Mouse (Mus musculus) CH12F3 (cell line): Measurements from ENCODE around the gene Gclm.

ENCODE experiments used
- in situ Hi-C: fragments of 300-500 bp; cut with MboI; formaldehyde crosslinking; loops from 2 replicates; pipeline ENCODE4 v1.14.3; 2020; ENCODE audit warnings: low sequenced_read_pairs

Gene Gclm

DNA sequence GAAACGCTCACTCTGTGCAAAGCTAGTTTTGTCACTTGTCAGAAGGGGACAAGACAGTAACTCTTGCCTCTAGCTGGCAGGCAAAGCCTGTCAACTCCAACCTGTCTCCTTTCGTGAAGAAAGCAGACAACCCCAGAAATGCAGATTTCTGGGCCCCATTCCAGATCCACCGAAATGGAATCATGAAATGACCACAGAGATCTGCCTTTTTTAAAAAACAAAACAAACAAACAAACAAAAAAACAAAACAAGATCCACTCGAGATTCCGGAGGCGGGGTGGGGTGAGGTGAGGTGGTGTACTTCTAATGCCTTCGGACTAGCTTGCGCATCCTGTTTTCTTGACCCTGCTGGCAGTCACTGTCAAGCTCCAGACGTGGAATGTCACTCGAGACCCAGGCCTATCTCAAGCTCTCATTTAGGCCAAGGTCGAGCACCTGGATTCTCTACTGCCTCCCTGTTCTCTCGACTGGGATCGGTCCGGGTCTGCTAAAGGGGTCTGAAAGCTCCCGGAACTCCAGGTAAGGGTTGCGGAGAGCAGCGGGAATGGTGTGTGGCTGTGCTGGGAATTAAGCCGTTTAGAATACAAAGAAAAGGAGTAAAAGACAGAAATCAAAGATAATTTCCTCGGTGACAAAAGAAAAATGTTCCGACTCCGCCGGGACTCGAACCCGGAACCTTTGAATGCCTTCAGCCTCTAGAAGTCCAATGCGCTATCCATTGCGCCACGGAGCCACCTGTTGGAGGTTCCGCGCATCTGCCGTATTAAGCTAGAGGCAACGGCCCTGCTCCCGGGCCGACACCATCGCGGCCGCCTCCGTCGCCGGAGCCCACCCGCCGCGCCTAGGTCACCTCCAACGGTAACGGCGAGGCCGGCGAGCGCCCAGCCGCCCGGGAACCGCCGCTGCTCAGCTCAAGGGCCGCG, 47.2 kb downstream of the Gclm start:
- in situ Hi-C loops, result no loop called here

DNA sequence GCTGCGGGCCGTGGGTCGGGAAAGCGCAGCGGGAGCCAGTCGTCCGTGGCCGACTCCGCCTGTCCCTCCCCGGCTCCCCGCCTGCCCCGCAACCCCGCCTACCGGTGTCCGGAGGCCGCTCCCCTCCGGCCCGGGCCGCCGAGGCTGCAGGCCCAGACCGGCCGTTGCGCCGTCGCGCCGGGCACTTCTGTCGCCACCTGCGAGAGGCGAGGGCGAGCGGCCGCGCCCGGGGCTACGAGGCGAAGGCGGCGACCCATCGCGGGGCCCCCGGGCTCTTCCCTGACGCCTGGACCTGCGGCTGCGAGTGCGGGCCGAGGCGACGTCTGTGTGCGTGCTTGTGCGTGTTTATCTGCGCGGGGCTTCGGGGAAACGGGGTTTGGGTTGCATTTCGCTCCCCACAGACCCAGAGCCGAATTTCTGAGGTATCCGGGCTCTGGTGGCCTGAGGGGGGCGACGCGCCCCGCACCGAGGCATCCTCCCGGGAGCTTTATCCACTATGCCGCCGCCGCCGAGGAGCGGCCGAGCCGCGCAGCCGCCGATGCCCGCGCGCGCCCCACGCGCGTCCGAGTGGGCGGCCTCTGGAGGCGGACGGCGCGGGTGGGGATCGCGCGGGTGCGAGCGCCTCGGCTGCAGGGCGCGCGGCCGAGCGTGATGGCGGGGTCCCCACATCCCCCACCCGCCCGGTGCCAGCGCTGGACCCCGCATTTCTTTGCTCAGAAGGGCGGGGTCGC, 48.0 kb downstream of the Gclm start:
- in situ Hi-C loops, result no loop called here

DNA sequence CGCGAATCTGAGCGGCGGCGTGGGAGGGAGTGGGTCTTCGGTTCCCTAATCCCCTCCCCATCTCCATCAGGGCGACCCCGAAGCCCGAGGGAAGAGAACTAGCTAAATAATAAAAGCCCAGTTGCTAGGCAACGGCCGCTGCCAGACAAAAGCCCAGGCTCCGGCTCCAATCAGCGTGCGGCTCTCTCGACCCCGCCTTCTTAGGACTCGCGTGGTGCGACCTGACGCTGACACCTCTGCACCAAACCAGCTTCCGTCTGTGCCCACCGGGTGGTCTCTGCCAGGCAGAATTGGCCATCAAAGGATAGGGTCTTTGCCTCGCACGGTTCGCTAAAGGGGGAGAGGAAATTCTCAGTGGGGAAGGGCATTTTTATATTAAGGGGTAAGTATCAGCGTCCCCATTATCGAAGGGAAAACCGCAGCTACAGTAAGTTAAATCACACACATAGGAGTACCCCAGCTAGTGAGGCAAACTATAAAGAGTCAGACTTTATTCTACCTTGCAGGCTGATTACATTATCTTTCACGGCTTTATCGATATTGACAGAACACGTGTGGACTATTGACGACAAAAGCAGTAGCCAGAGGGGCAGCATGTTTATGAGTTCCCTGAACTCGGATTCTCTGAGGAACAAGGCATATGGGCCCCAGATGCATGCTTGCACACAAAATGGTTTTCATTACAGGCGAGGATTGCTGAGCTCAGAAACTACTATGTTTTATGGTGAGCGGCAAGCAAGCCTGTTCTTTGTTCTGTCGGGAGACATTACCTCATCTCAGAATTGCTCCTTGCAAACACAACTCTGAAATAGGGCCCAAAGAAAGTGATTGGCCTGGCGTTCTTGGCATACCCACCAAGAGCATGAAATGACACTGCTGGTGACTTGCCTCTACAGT, 48.8 kb downstream of the Gclm start, which contains the start of gene Bcar3:
TSS of gene Bcar3 (plus strand) at position 183 of the 897 bp plus-strand sequence.
- in situ Hi-C loops, result no loop called here

DNA sequence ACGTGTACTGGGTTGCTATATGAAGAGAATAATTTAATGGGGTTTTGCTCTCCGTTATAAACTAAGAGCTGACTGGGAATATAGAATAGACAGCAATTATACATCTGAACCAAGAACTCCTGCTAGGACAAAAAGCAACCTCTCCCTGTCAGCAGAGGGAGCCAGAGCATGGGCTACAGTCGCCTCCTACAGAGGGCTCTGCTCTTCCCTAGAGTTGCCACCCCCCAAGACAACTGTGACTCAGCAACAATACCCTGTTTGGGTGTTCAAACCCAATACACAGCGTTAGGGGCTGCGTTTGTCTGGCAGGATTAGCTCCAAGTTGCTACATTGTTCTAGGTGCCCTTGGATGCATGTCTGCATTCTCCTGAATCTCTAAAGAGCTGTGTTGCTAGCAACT, 50.2 kb downstream of the Gclm start:
- in situ Hi-C loops, result no loop called here

DNA sequence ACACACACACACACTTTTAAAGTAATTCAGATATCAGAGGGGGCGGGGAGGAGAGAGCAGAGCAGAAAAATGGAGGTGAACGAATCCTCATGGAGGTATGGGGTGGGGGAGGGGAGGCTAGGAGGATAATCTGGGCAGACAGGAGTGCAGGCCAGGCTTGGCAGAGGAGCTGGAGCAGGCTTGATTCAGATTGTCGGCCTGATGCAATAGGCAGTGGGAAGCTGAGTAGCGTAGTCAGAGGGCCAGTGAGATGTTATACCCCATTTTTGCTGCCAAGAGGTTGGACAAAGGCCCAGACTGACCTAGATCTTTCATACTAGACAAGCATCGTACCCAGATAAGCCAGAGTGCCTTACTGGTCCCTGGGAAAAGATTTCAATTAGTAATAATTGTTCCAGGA, 51.6 kb downstream of the Gclm start:
- in situ Hi-C loops, result no loop called here

DNA sequence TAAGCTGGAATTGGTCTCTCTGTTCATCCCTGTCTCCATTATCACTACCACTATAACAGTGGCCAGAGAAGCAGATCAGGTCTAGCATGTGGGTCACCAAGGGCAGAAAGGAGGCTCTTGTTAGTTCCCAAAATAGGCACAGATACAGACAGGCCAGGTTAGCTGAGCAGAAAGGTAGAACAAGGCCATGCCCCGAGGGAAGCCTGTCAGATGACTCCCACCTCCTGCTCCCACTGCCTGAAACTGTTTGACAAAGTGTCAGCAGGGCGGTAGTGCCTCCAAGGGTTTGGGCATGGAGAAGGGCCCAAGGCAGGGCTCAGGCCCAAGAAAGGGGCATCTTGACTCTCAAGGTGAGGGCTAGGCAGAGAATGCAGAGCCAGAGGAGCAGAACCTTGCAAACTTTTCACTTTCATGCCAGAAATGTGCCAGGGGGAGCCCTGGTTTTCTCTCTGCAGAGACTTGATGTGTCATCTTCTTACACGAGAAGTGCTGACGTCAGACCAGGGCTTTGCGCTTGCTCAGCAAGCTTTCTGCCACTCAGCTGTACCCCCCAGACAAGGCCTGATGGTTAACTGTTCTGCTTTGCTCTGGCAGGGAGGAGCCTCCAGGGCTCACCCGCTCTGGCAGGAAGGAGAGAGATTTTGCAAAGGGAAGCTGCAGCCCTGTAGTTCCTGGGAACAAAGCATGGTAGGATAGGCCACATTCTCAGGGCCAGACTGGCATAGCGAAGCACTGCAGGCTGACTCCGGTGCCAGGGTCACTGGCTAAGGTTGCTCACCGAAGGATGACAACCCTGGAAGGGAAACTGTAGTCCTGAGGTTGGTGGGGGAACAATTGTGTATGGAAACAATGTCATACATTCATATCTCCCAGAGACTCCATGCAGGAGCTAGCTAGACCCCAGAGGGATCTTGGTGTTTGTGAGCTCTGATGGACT, 55.9 kb downstream of the Gclm start:
- in situ Hi-C loops, result no loop called here

DNA sequence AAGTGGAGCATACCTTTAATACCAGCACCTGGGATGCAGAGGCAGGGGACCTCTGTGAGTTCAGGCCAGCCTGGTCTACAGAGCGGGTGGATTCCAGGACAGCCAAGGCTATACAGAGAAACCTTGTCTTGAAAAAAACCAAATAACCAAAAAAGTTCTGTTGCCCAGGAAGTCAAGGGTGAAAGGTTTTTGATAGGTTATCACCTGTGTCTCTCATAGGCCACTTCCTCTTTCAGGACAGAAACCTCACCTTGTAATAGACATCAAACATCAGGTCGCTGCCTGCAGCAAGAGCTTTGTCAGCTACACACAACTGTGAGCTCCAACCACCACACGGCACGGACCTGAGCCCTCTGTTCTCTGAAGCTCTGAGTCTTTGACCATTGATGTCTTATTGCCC, 59.2 kb downstream of the Gclm start:
- in situ Hi-C loops, result no loop called here

DNA sequence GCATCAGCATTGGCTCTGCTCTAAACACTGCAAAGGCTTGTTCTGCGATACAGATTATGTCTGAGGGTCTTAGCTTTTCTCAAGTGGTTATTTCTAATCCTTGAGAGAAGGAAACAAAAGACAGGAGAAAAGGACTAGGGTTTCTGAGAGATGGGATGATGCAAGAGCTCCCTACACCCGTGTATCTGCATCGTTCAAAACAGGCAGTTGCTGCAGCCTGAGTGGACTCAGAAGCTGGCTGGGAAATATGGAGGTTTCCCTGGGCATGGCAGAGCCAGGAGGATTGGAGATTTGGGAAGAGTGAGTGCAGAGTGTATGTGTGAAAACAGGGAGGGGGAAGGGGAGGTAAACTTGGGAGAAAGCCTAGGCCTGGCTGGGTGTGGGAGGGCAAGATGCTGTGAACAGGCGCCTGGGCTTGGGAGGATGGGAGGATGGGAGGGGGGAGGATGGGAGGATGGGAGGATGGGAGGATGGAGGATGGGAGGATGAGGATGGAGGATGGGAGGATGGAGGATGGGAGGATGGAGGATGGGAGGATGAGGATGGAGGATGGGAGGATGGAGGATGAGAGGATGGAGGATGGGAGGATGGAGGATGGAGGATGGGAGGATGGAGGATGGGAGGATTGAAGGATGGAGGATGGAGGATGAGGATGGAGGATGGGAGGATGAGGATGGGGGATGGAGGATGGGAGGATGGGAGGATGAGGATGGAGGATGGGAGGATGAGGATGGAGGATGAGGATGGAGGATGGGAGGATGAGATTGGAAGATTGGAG, 62.7 kb downstream of the Gclm start:
- in situ Hi-C loops, result no loop called here

DNA sequence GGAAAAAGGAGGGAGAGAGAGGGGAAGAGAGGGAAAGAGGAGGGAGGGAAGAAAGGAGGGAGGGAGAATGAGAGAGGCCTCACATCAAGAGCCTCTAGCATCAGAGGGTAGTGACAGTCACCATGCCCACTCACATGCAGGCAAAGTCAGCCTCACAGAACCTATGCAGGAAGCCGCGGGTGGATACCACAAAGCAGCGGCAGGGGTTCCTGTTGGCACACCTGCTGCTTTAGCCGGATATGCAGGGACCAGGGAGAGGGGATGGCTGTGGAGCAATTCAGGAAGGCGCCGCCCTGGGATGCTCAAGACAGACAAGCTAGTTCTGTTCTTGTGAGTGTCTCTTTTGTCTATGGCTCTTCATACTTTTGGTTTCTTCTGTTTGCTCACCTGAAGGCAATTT, 63.6 kb downstream of the Gclm start:
- in situ Hi-C loops, result no loop called here

DNA sequence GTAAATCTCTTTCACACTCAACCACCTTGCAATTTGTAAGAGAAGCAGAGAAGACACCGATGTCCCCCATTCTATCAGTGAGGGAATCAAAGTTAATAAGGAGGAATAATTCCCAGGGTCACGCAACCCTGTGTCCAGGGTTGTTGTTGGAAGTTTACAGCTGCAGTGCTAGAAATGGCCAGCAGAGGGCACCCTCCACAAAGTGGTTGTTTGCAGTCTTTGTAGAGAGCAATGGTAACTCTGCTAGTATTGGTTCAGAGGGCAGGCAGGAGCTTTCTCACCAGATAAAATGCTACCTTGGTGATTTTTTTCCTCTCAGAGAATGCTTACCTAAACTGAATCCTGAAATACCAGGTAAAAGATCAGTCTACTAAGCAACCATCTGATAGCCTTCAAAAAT, 66.7 kb downstream of the Gclm start:
- in situ Hi-C loops, result loop anchor here (10.0 kb wide), 2 partner anchors 153 to 323 kb away; no protein-coding TSS in a partner anchor

DNA sequence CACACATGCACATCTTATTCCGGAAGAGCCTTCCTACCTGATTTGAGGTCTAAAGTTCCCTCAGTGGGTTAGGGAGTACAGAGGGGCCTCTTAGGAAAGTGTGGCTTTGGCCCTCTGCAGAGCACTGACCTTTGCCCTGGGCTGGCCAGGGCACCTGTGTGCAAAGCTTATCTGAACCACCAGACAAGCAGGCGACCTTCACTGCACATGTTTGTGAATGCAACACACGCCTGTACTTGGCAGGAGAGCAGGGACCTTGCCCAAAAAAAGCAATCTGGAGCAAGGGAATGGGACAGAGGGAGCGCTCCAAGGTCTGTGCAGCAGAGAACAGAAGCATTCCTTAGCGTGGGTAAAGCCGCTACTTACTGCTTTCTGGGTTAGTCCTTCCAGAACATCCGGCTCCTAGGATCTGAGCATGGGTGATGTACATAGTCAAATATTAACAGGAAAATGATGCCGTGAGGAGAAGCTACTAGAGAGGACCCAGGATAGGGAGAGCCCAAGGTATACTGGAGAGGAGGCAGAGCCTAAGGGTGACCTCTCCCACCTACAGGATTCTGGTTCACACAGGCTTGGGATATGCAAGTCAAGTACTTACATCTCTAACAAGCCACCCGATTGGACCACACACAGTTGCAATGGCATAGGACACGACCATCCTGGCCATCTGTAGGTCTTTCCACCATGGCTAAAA, 67.7 kb downstream of the Gclm start:
- in situ Hi-C loops, result loop anchor here (10.0 kb wide), 2 partner anchors 152 to 322 kb away; no protein-coding TSS in a partner anchor

DNA sequence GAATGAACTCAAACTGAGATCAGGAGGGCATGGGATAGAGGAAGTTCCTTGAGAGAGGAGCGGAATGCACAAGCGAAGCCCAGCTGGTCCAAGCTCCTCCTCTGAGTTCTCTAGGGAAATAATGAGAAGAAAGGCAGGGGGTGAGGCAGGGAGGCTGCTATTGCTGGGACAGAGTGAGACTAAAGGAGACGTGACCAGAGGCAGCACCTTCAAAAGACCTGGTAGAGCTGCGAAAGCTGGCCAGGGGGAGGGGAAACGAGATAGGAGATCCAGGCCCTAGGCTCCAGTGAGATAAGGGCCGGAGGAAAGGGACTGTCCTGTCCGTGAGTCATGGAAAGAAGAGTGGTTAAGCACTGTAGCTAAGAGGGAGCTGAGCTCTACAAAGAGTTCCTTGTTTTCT, 68.6 kb downstream of the Gclm start:
- in situ Hi-C loops, result loop anchor here (10.0 kb wide), 2 partner anchors 151 to 321 kb away; no protein-coding TSS in a partner anchor

DNA sequence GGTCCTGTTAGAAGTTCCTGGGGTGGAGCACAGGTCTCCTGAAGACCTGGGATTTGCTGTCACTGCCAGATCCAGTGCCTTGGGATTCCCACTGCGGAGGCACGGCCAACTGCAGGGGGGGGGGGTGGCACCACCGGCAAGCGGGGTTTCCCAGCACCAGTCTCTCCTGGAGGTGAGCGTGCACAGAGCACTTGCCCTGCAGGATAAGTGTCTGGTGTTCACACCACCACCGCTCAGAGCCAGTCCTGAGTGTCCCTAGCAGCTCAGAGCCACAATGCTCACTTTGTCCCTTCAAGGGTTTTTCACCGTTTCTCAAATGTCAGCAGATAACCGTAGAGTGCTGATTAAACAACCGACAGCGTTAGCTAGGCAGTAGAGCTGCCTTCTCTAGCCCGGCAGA, 71.3 kb downstream of the Gclm start:
- in situ Hi-C loops, result loop anchor here (10.0 kb wide), 2 partner anchors 148 to 318 kb away; no protein-coding TSS in a partner anchor

DNA sequence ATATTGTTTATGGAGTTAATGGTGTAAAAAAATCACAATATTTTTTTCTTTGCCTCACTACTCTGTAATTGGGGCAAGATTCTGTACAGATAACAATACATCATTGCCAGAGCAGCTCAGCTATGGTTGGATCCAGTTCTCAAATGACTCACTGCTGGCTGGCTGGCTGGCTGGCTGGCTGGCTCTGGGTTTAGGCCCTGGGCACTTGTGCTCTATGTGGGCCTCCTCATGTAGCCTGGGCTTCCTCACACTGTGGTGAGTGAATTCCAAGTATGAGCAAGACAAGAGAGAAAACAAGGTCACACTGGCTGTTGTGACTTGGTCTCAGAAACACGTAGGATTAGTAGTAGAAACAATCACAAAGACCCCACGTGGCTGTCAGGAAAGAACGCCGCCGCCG, 72.0 kb downstream of the Gclm start:
- in situ Hi-C loops, result loop anchor here (10.0 kb wide), 2 partner anchors 147 to 317 kb away; no protein-coding TSS in a partner anchor
